Mouse (Mus musculus) macrophage (primary cell): ENCODE measurements around the gene Fyb2. TPM values are rescaled to one million over a fixed set of nuclear protein-coding genes. Genes with fewer than 3 reads are reported as not detected.

Source experiments
- H3K27ac ChIP-seq: fragments of 350-480 bp; formaldehyde crosslinking; 2 replicates; pipeline ENCODE4 v1.9.0; 2021
- H3K36me3 ChIP-seq: fragments of 350-480 bp; formaldehyde crosslinking; 2 replicates; pipeline ENCODE4 v1.9.0; 2021; ENCODE audit errors: inconsistent target
- H3K4me3 ChIP-seq: fragments of 350-480 bp; formaldehyde crosslinking; 2 replicates; pipeline ENCODE4 v1.9.0; 2021; ENCODE audit errors: inconsistent target
- H3K79me2 ChIP-seq: fragments of 350-480 bp; formaldehyde crosslinking; 2 replicates; pipeline ENCODE4 v1.9.0; 2021; ENCODE audit errors: inconsistent target
- WGBS: methylation state at CpG from one replicate; pipeline ENCODE4 v1.1.7; 2026; ENCODE audit warnings: inconsistent platforms; ENCODE audit not compliant: missing documents; 5-methylcytosine and 5-hydroxymethylcytosine counted together
- polyA plus RNA-seq: library from polyadenylated mRNA; stranded (reverse); fragments of 250-400 nt; gene quantifications from 3 replicates; pipeline ENCODE4 v1.2.4, GENCODE M21; 2018; ENCODE audit warnings: inconsistent platforms

Gene Fyb2
- polyA plus RNA-seq, 1 experiment from 2014 or later = 0.06 TPM

- Histone ChIP-seq H3K79me2 (no peaks in the 10 kb centered on the region), H3K27ac (no peak overlapping the region), H3K4me3 (no peak overlapping the region), H3K36me3 (no peaks in the 10 kb centered on the region)
- WGBS = 80% methylated on average over 6 of the region's 6 CpGs
These were observed 1.5 kb downstream of the Fyb2 start for GRCm38 (mm10) chr4:104914711-104915247.

GRCm38 (mm10) chr4:104918017-104918416 is 4.8 kb downstream of the Fyb2 start:
- Histone ChIP-seq H3K4me3 (no peak overlapping the region), H3K36me3 (no peaks in the 10 kb centered on the region), H3K27ac (no peak overlapping the region), H3K79me2 (no peaks in the 10 kb centered on the region)
- WGBS = 84% methylated on average over 6 of the region's 6 CpGs

GRCm38 (mm10) chr4:104925383-104925782 is 12.1 kb downstream of the Fyb2 start:
- no peak overlapping the region for H3K4me3 ChIP-seq
- no peak overlapping the region for H3K27ac ChIP-seq
- H3K36me3 ChIP-seq = no peaks in the 10 kb centered on the region
- H3K79me2 ChIP-seq = no peaks in the 10 kb centered on the region
- WGBS = 89% methylated on average over 5 of the region's 5 CpGs

GRCm38 (mm10) chr4:104929165-104929564 is 15.9 kb downstream of the Fyb2 start:
- WGBS = 52% methylated on average over 7 of the region's 7 CpGs
- H3K36me3 ChIP-seq = no peaks in the 10 kb centered on the region
- no peaks in the 10 kb centered on the region for H3K79me2 ChIP-seq
- no peak overlapping the region for H3K27ac ChIP-seq
- no peak overlapping the region for H3K4me3 ChIP-seq

GRCm38 (mm10) chr4:104933620-104934019 is 20.4 kb downstream of the Fyb2 start:
- Histone ChIP-seq H3K36me3 (no peaks in the 10 kb centered on the region), H3K27ac (no peak overlapping the region), H3K79me2 (no peaks in the 10 kb centered on the region), H3K4me3 (no peak overlapping the region)

GRCm38 (mm10) chr4:104934997-104935396 is 21.7 kb downstream of the Fyb2 start:
- Histone ChIP-seq H3K27ac (no peak overlapping the region), H3K36me3 (no peaks in the 10 kb centered on the region), H3K4me3 (no peak overlapping the region), H3K79me2 (no peaks in the 10 kb centered on the region)
- 86% methylated on average over 3 of the region's 3 CpGs for WGBS

GRCm38 (mm10) chr4:104935436-104935835 is 22.2 kb downstream of the Fyb2 start:
- no peak overlapping the region for H3K4me3 ChIP-seq
- WGBS = 66% methylated on average over 3 of the region's 3 CpGs
- no peak overlapping the region for H3K27ac ChIP-seq
- H3K79me2 ChIP-seq = no peaks in the 10 kb centered on the region
- H3K36me3 ChIP-seq = no peaks in the 10 kb centered on the region

- 86% methylated on average over 9 of the region's 9 CpGs for WGBS
- H3K27ac ChIP-seq = no peak overlapping the region
- no peaks in the 10 kb centered on the region for H3K36me3 ChIP-seq
- H3K4me3 ChIP-seq = no peak overlapping the region
- H3K79me2 ChIP-seq = no peaks in the 10 kb centered on the region
These were observed 22.8 kb downstream of the Fyb2 start for GRCm38 (mm10) chr4:104936011-104936410.

GRCm38 (mm10) chr4:104939535-104939934 is 26.3 kb downstream of the Fyb2 start:
- no peaks in the 10 kb centered on the region for H3K79me2 ChIP-seq
- no peak overlapping the region for H3K27ac ChIP-seq
- no peaks in the 10 kb centered on the region for H3K36me3 ChIP-seq
- WGBS = 79% methylated on average over 6 of the region's 6 CpGs
- no peak overlapping the region for H3K4me3 ChIP-seq

GRCm38 (mm10) chr4:104941895-104942294 is 28.6 kb downstream of the Fyb2 start:
- Histone ChIP-seq H3K4me3 (no peak overlapping the region), H3K27ac (no peak overlapping the region), H3K79me2 (no peaks in the 10 kb centered on the region), H3K36me3 (no peaks in the 10 kb centered on the region)
- WGBS = 86% methylated on average over 1 of the region's 1 CpGs

- no peak overlapping the region for H3K4me3 ChIP-seq
- no peaks in the 10 kb centered on the region for H3K79me2 ChIP-seq
- no peak overlapping the region for H3K27ac ChIP-seq
- WGBS = 91% methylated on average over 1 of the region's 1 CpGs
- H3K36me3 ChIP-seq = no peaks in the 10 kb centered on the region
These were observed 31.2 kb downstream of the Fyb2 start for GRCm38 (mm10) chr4:104944482-104944881.

GRCm38 (mm10) chr4:104948886-104949285 is 35.6 kb downstream of the Fyb2 start:
- no peak overlapping the region for H3K27ac ChIP-seq
- H3K4me3 ChIP-seq = no peak overlapping the region
- 0% methylated on average over 4 of the region's 4 CpGs for WGBS
- H3K79me2 ChIP-seq = no peaks in the 10 kb centered on the region
- H3K36me3 ChIP-seq = no peaks in the 10 kb centered on the region

- no peak overlapping the region for H3K4me3 ChIP-seq
- no peak overlapping the region for H3K27ac ChIP-seq
- H3K79me2 ChIP-seq = no peaks in the 10 kb centered on the region
- no peaks in the 10 kb centered on the region for H3K36me3 ChIP-seq
- WGBS = 50% methylated on average over 3 of the region's 3 CpGs
These were observed 36.0 kb downstream of the Fyb2 start for GRCm38 (mm10) chr4:104949304-104949703.

- no peaks in the 10 kb centered on the region for H3K36me3 ChIP-seq
- H3K4me3 ChIP-seq = no peak overlapping the region
- 70% methylated on average over 4 of the region's 4 CpGs for WGBS
- H3K27ac ChIP-seq = no peak overlapping the region
- no peaks in the 10 kb centered on the region for H3K79me2 ChIP-seq
These were observed 38.1 kb downstream of the Fyb2 start for GRCm38 (mm10) chr4:104951280-104951878.

- H3K79me2 ChIP-seq = no peaks in the 10 kb centered on the region
- no peak overlapping the region for H3K27ac ChIP-seq
- WGBS = 81% methylated on average over 7 of the region's 7 CpGs
- H3K36me3 ChIP-seq = no peaks in the 10 kb centered on the region
- no peak overlapping the region for H3K4me3 ChIP-seq
These were observed 43.4 kb downstream of the Fyb2 start for GRCm38 (mm10) chr4:104956691-104957090.

GRCm38 (mm10) chr4:104961431-104961830 is 48.2 kb downstream of the Fyb2 start:
- WGBS = 93% methylated on average over 5 of the region's 5 CpGs
- Histone ChIP-seq H3K4me3 (no peak overlapping the region), H3K27ac (no peak overlapping the region), H3K36me3 (no peaks in the 10 kb centered on the region), H3K79me2 (no peaks in the 10 kb centered on the region)
